Mouse (Mus musculus): ENCODE data around the gene Slc29a3.
"Not testable (repeated sequence)": the region's sequence is repeated elsewhere in the genome, so short reads cannot be mapped to it uniquely, and the experiment has no call there.

Slc29a3 gene

GRCm38 (mm10) chr10:60726896-60727295 lies 25.7 kb downstream of the Slc29a3 start:
- DNase-seq (ENCODE audit: low read depth): no peak

- DNase-seq (ENCODE audit: low read depth): no peak
These were observed 28.1 kb downstream of the Slc29a3 start for GRCm38 (mm10) chr10:60724496-60724895.

GRCm38 (mm10) chr10:60723345-60723744 lies 29.2 kb downstream of the Slc29a3 start:
- DNase-seq (ENCODE audit: low read depth): no peak

- no peak for DNase-seq (ENCODE audit: low read depth)
These were observed 31.0 kb downstream of the Slc29a3 start for GRCm38 (mm10) chr10:60721640-60722039.

- no peak for DNase-seq (ENCODE audit: low read depth)
These were observed 32.1 kb downstream of the Slc29a3 start for GRCm38 (mm10) chr10:60720461-60720860.

GRCm38 (mm10) chr10:60718491-60718890 lies 34.1 kb downstream of the Slc29a3 start:
- DNase-seq (ENCODE audit: low read depth): no peak

- no peak for DNase-seq (ENCODE audit: low read depth)
These were observed 36.1 kb downstream of the Slc29a3 start for GRCm38 (mm10) chr10:60716449-60716848.

- DNase-seq (ENCODE audit: low read depth): not testable (repeated sequence)
These were observed 40.3 kb downstream of the Slc29a3 start for GRCm38 (mm10) chr10:60712299-60712698.

GRCm38 (mm10) chr10:60708837-60709236 lies 43.8 kb downstream of the Slc29a3 start:
- DNase-seq (ENCODE audit: low read depth): no peak

GRCm38 (mm10) chr10:60706268-60706667 lies 46.3 kb downstream of the Slc29a3 start:
- no peak for DNase-seq (ENCODE audit: low read depth)

GRCm38 (mm10) chr10:60705134-60705533 lies 47.5 kb downstream of the Slc29a3 start:
- DNase-seq (ENCODE audit: low read depth): no peak

- DNase-seq (ENCODE audit: low read depth): no peak
These were observed 54.8 kb downstream of the Slc29a3 start for GRCm38 (mm10) chr10:60697775-60698174.

- peak; percentile 75 for DNase-seq (ENCODE audit: low read depth)
These were observed 55.6 kb downstream of the Slc29a3 start for GRCm38 (mm10) chr10:60696975-60697374.

- DNase-seq (ENCODE audit: low read depth): no peak
These were observed 56.2 kb downstream of the Slc29a3 start, which contains the start of gene Cdh23 for GRCm38 (mm10) chr10:60696390-60696789. Cdh23 (minus strand) TSS chr10:60696490.

- peak; percentile 14 for DNase-seq (ENCODE audit: low read depth)
These were observed 60.8 kb downstream of the Slc29a3 start for GRCm38 (mm10) chr10:60691671-60692390.

- no peak for DNase-seq (ENCODE audit: low read depth)
These were observed 61.6 kb downstream of the Slc29a3 start for GRCm38 (mm10) chr10:60690960-60691359.

GRCm38 (mm10) chr10:60689396-60689795 lies 63.2 kb downstream of the Slc29a3 start:
- DNase-seq (ENCODE audit: low read depth): no peak

GRCm38 (mm10) chr10:60687011-60687776 lies 65.4 kb downstream of the Slc29a3 start:
- DNase-seq (ENCODE audit: low read depth): peak; percentile 6

- DNase-seq (ENCODE audit: low read depth): no peak
These were observed 66.0 kb downstream of the Slc29a3 start for GRCm38 (mm10) chr10:60686641-60686975.

- DNase-seq (ENCODE audit: low read depth): no peak
These were observed 66.6 kb downstream of the Slc29a3 start for GRCm38 (mm10) chr10:60685764-60686640.

GRCm38 (mm10) chr10:60678926-60679325 lies 73.7 kb downstream of the Slc29a3 start:
- DNase-seq (ENCODE audit: low read depth): no peak

GRCm38 (mm10) chr10:60677319-60677718 lies 75.3 kb downstream of the Slc29a3 start:
- DNase-seq (ENCODE audit: low read depth): no peak
